Mouse (Mus musculus) C2C12 (cell line): ENCODE data around the gene Spi1. TPM values are rescaled to one million over a fixed set of nuclear protein-coding genes. Genes with fewer than 3 reads are reported as not detected.

Source experiments
- H3K27me3 ChIP-seq: one replicate; pipeline ENCODE4 v1.6.1; 2011; ENCODE audit not compliant: control insufficient read depth, insufficient read depth, insufficient read length
- H3K36me3 ChIP-seq: one replicate; pipeline ENCODE4 v1.6.1; 2011; ENCODE audit not compliant: control insufficient read depth, insufficient read depth
- H3K4me3 ChIP-seq: one replicate; pipeline ENCODE4 v1.5.1; 2011; ENCODE audit warnings: mild to moderate bottlenecking, control low read depth; ENCODE audit not compliant: poor library complexity, insufficient read depth, severe bottlenecking
- H3K79me2 ChIP-seq: one replicate; pipeline ENCODE4 v1.6.1; 2011; ENCODE audit not compliant: control insufficient read depth, insufficient read depth
- H3K79me3 ChIP-seq: one replicate; pipeline ENCODE4 v1.6.1; 2011; ENCODE audit warnings: low read depth, control low read depth
- H3ac ChIP-seq: one replicate; pipeline ENCODE3; 2011; ENCODE audit warnings: low read depth; ENCODE audit not compliant: control insufficient read depth, insufficient read length
- CEBPB ChIP-seq: IDR thresholded peaks from one replicate; pipeline ENCODE4 v1.6.1; 2011; ENCODE audit warnings: low read depth, mild to moderate bottlenecking, control low read depth, moderate library complexity
- CTCF ChIP-seq: IDR thresholded peaks from one replicate; pipeline ENCODE4 v1.5.1; 2011; ENCODE audit not compliant: control insufficient read depth, insufficient read depth, insufficient read length
- FOSL1 ChIP-seq: IDR thresholded peaks from one replicate; pipeline ENCODE4 v1.8.0; 2011; ENCODE audit warnings: mild to moderate bottlenecking, low read length; ENCODE audit not compliant: poor library complexity, insufficient read depth, severe bottlenecking
- MAX ChIP-seq: IDR thresholded peaks from one replicate; pipeline ENCODE4 v1.6.1; 2011; ENCODE audit warnings: mild to moderate bottlenecking, control low read depth
- MYOD1 ChIP-seq: IDR thresholded peaks from one replicate; pipeline ENCODE4 v1.6.1; 2011; ENCODE audit warnings: low read depth; ENCODE audit not compliant: control insufficient read depth, insufficient read length
- MYOG ChIP-seq: IDR thresholded peaks from one replicate; pipeline ENCODE4 v1.6.1; 2011; ENCODE audit not compliant: control insufficient read depth, insufficient read length; ENCODE audit errors: extremely low read depth
- USF1 ChIP-seq: IDR thresholded peaks from one replicate; pipeline ENCODE4 v1.6.1; 2011; ENCODE audit warnings: low read depth, mild to moderate bottlenecking, control low read depth, moderate library complexity
- polyA plus RNA-seq: library from polyadenylated mRNA; unstranded; fragments of >200 nt; fragmentation: generic; extraction: Trizol; gene quantifications from one replicate; pipeline ENCODE4 v1.2.1, GENCODE M21; 2012; ENCODE audit warnings: missing spikeins

The Spi1 gene
- polyA plus RNA-seq, 1 experiment = not detected

- H3K27me3 ChIP-seq = no peaks in the 10 kb centered on the region
- no peak overlapping the region for H3ac ChIP-seq
- no peak overlapping the region for H3K4me3 ChIP-seq
- no peak for TF ChIP-seq CEBPB
- no peak for TF ChIP-seq MYOD1
- no peak for TF ChIP-seq MYOG
- TF ChIP-seq CTCF = no peak
- no peak for TF ChIP-seq FOSL1
- TF ChIP-seq MAX = no peak
- no peak for TF ChIP-seq USF1
- H3K79me3 ChIP-seq = no peaks in the 10 kb centered on the region
- H3K36me3 ChIP-seq = no peaks in the 10 kb centered on the region
- H3K79me2 ChIP-seq = no peaks in the 10 kb centered on the region
These were observed 14.8 kb downstream of the Spi1 start for GRCm38 (mm10) chr2:91097015-91097414.

- Histone ChIP-seq H3K79me3 (no peaks in the 10 kb centered on the region), H3K79me2 (no peaks in the 10 kb centered on the region), H3K4me3 (no peak overlapping the region), H3ac (no peak overlapping the region), H3K36me3 (no peaks in the 10 kb centered on the region), H3K27me3 (no peaks in the 10 kb centered on the region)
- peak; percentile 45 for TF ChIP-seq CEBPB
- no peak for TF ChIP-seq MAX
- no peak for TF ChIP-seq FOSL1
- TF ChIP-seq CTCF = no peak
- TF ChIP-seq USF1 = no peak
- no peak for TF ChIP-seq MYOD1
- TF ChIP-seq MYOG = no peak
These were observed 16.0 kb downstream of the Spi1 start for GRCm38 (mm10) chr2:91098156-91098555.

GRCm38 (mm10) chr2:91101124-91101740, 19.0 kb downstream of the Spi1 start:
- no peak for TF ChIP-seq USF1
- TF ChIP-seq FOSL1 = no peak
- peak; percentile 80 for TF ChIP-seq CTCF
- TF ChIP-seq CEBPB = no peak
- TF ChIP-seq MYOG = no peak
- TF ChIP-seq MAX = no peak
- no peak for TF ChIP-seq MYOD1
- Histone ChIP-seq H3K79me3 (no peaks in the 10 kb centered on the region), H3K4me3 (no peak overlapping the region), H3K27me3 (no peaks in the 10 kb centered on the region), H3ac (no peak overlapping the region), H3K79me2 (no peaks in the 10 kb centered on the region), H3K36me3 (no peaks in the 10 kb centered on the region)

GRCm38 (mm10) chr2:91108156-91108555, 26.0 kb downstream of the Spi1 start:
- Histone ChIP-seq H3K79me3 (no peaks in the 10 kb centered on the region), H3ac (no peak overlapping the region), H3K36me3 (no peaks in the 10 kb centered on the region), H3K79me2 (no peaks in the 10 kb centered on the region), H3K4me3 (no peak overlapping the region), H3K27me3 (peaks cover 3% of the 10 kb centered on the region)
- TF ChIP-seq MAX (no peak), FOSL1 (no peak), MYOG (no peak), USF1 (no peak), MYOD1 (no peak), CTCF (no peak), CEBPB (no peak)

GRCm38 (mm10) chr2:91109241-91109640, 27.1 kb downstream of the Spi1 start:
- no peaks in the 10 kb centered on the region for H3K79me3 ChIP-seq
- H3K79me2 ChIP-seq = no peaks in the 10 kb centered on the region
- TF ChIP-seq MYOG = no peak
- no peak for TF ChIP-seq MAX
- TF ChIP-seq FOSL1 = no peak
- TF ChIP-seq CEBPB = no peak
- no peak for TF ChIP-seq CTCF
- no peak for TF ChIP-seq MYOD1
- no peak for TF ChIP-seq USF1
- H3K27me3 ChIP-seq = peaks cover 3% of the 10 kb centered on the region
- no peaks in the 10 kb centered on the region for H3K36me3 ChIP-seq
- no peak overlapping the region for H3K4me3 ChIP-seq
- H3ac ChIP-seq = no peak overlapping the region

- H3K27me3 ChIP-seq = peaks cover 3% of the 10 kb centered on the region
- TF ChIP-seq FOSL1 (no peak), CEBPB (no peak), CTCF (no peak), MAX (no peak), USF1 (no peak), MYOD1 (no peak), MYOG (no peak)
- no peaks in the 10 kb centered on the region for H3K36me3 ChIP-seq
- H3ac ChIP-seq = no peak overlapping the region
- no peaks in the 10 kb centered on the region for H3K79me2 ChIP-seq
- no peak overlapping the region for H3K4me3 ChIP-seq
- H3K79me3 ChIP-seq = no peaks in the 10 kb centered on the region
These were observed 27.7 kb downstream of the Spi1 start for GRCm38 (mm10) chr2:91109807-91110385.
